Mouse (Mus musculus): ENCODE data around the gene Amigo3.

Amigo3 gene

DNA sequence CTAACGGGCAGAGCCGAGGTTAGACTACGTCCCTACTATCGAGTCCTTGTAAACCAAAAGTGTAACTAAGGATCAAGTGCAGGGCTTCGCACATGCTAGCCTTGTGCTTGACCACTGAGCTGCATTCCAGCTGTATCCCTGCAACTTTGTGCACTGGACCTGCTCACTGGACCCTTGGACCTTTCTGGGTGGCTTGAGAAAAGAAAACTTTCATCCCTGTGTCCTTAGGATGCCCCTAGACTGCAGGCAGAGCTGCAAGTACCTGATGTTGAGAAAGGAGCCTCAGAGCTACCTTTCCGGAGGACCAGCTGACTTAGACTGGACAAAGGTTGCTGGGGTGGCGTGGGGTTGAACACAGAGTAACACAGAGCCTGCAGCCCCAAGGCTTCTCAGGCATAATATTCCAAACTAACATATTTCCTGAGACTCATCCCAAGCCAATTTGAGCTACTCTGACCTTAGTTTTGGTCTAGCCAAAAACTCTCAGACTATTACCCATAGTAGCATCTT lies 37.7 kb downstream of the Amigo3 start:
- no peak for DNase-seq

DNA sequence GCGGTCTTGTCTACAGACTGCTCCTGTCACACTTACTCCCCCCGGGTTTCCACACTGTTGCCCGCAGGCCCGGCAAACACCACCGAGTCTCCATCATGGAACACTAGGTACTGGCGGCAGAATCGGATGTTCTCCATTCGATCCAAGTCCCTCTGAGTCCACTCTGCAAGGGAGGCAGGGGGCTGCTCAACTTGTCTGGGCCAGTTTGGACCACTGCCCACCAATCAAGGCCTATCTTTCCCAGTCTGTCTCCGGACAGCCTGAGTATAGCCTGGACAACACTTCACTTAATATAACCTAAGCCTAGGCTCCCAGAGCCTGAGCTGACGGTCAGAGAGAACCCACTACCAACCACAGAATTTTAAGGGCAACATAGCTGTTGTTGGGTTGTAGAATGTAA lies 40.6 kb downstream of the Amigo3 start:
- DNase-seq: no peak

DNA sequence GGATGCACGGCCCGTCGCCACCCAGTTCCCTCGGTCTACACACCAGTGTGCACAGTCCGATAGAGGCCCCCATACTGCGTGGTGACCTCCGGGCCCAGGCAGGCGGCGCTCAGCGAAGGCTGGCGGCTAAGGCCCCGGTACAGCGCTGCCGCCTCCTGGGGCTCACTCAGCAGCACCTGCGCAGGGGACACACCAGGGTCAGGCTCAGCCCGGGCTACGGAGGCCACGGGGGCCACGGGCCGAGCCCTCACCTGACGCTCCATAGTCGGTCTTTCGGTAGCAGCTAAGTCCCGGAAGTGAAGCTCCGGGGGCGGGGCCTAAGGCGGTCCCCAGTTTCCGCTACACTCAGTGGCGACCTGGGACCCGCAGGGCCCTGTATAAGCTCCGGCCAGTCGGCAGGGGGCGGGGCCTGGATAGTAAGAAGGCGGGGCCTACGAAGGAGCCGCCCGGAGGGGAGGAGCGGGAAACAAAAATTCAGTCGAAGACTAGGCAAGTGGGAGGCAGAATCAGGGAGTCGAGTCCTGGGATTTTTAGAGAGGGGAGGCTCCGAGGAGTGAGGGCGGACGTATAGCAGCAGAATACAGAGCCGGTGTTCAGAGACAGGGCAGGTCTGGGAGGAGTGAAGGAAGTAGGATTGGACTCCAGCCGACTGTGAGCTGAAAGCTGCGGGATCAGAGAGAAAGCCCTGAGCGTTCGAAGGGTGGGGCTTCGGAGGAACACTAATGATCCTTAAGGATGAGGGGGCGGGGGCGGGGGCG lies 41.4 kb downstream of the Amigo3 start, which contains the start of gene Apeh:
TSS of gene Apeh (minus strand) at position 423 of the 758 bp plus-strand sequence.
- peak; percentile 94 for DNase-seq

DNA sequence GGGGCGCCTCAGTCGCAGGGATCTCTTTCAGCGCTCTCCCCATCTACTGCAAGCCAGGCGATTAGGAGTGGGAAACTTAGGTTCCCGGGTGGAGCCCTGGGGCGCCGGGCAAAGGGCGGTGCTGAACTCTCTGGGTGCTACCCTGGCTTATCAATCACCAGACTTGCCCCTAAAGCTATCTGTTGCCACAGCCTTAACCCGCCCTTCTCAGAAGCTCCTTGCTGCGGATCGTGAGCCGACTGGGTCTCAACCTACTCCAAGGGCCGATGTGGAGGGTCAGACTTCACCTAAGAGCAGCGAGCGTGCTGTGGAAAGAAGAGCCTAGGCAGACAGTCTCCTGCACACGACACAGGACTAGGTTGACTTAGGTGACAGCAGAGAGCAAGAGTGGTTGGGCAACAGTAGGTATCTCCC lies 42.0 kb downstream of the Amigo3 start:
- DNase-seq: no peak

DNA sequence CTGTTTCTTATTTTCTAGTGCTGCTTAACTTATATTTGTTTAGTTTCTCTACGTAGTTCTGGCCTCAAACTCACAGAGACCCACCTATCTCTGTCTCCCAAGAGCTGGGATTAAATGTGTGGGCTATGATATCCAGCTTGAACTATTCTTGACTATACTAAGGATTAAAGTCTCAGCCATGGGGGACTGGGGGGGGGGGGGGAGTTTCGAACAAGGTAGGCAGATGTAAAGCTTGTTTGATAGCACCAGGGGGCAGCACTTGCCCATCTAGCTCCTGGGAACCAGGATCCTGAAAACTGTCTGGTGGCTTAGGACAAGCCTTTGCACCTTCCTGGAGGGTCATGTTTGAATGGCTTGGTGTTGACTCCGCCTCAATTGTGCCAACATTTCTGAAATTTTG lies 42.6 kb downstream of the Amigo3 start:
- peak; percentile 85 for DNase-seq

DNA sequence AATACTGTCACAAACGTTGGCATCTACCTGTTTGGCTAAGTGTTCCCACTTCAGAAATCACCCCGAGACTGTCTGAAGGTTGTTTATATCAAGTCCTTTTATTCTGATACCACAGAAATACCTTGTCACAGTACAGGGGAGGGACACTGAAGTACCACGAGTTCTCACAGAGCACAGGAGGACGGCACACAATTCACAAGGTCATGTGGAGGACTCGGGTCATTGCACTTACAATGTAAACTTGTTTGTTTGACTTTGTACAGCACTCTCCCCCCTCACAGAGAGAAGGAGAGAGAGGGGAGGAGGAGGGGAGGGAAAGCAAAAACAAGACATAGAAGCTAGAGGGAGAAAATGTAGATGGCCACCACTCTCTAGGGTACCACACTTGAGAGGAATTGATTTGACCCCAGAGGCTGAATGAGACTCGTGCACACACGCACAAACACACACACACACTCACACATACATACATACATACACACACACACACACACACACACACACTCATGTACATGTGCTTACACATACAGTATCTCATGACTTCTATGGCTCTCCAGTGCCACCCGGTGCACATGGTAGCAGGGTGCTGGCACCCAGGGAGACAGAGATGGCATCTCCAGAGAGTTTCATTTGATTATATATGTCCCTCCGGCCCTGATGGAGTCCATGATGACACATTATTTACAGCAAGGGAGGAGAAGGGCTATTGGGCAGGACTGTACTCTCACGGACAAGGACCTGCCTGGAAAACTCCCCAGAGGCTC lies 43.2 kb downstream of the Amigo3 start:
- no peak for DNase-seq

DNA sequence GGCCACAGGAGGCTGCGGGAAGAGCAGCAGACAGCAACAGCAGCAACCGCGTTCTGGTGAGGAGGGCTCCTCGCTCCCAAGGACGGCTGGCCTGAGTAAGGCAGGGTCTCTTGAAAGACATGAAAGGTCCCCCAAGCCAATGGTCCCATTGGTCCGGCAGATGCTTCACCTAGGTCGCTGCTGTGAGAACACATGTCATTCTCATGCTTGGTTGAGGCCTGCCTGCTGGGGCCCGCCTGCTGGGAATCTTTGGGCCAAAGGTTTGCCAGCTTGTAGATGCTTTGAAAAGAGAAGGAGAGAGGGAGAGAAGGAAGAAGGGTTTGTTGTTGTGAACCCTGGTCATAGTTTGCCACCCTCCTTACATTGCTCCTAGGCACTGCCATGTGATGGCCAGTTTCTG lies 46.7 kb downstream of the Amigo3 start:
- peak; percentile 76 for DNase-seq

DNA sequence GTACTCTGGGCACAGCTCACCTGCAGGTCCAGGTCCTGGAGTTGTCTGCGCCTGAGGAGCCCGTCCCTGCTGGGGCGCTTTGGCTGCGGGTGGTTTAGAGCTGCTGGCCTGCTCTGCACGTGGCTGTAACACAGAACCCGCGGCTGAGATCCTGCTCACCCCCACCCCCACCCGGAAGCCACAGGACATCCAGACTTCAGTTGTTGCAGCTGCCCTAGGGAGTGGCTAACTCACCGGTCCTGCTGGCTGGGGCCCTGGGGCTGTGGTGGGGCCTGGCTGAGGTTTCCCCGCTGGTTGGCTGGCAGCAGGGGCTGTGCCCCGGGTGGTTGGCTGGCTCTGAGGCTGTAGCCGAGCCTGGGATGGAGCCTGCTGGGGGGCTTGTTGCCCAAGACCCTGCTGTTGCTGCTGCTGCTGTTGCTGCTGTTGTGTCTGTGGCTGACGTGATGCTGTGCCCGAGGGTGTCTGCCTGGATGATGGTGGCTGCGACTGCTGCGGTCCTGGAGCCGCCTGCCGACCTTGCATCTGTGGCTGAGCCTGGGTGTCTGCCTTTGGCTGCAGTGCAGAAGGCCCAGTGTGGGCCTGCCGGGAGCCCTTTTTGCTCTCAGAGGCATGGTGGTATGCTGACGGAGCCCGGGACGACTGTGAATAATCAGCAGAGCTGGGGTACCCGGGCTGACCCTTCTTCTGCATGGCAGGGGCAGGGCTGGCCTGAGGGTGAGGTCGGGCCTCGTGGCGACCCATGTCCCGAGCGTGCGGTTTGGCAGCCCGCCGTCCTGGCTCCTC lies 52.0 kb downstream of the Amigo3 start:
- no peak for DNase-seq

Measured in cerebellum, adult 9-10 months (tissue).